15 mouse cellular contexts compared by ENCODE assay signal in genomic region chr7:82924092-82924491, GRCm38 (mm10). TPM values are rescaled to one million over a fixed set of nuclear protein-coding genes. Genes with fewer than 3 reads are reported as not detected.
DNase-seq lines count a peak whose midpoint lies in the region; ATAC-seq and TF ChIP-seq lines count a peak whose summit lies in the region.
"Had no signal": no experiment of that assay in that cellular context is flagged by ENCODE, and none has a peak within 500 bp of the region (broad histone marks: within the 10 kb centered on the region; RNA-seq: fewer than 3 reads in every experiment).

No protein-coding gene starts in this region.

- no peak for ATAC-seq in intestine, embryonic 14.5 days (replicated peaks; ENCODE audit: low FRiP score, low TSS enrichment, low read depth)
- no peak for ATAC-seq in intestine, postnatal 0 days
- no peak for ATAC-seq in activated CD4-positive, CD25-positive, alpha-beta regulatory T cell, adult 4 months
- ATAC-seq: hindbrain, postnatal 0 days had no signal

- no peaks in the 10 kb centered on the region for H3K9me3 ChIP-seq in intestine, embryonic 14.5 days (ENCODE audit: control insufficient read depth, low read length)
- no peaks in the 10 kb centered on the region for H3K9me3 ChIP-seq in intestine, postnatal 0 days (ENCODE audit: control insufficient read depth)
- H3K9me3 ChIP-seq: hindbrain, embryonic 10.5 days had no signal

- H3K36me3 ChIP-seq in intestine, embryonic 14.5 days (ENCODE audit: control insufficient read depth, insufficient read depth, low read length): no peaks in the 10 kb centered on the region
- no peaks in the 10 kb centered on the region for H3K36me3 ChIP-seq in intestine, postnatal 0 days (ENCODE audit: control insufficient read depth, insufficient read depth)
- no peaks in the 10 kb centered on the region for H3K36me3 ChIP-seq in testis, adult 2 months (ENCODE audit: control insufficient read depth, insufficient read depth, low read length)
- H3K36me3 ChIP-seq: hindbrain, embryonic 10.5 days had no signal

- TF ChIP-seq CTCF in intestine, postnatal 0 days (IDR thresholded peaks at IDR 0.05; ENCODE audit: low read depth): no peak
- TF ChIP-seq CTCF in testis, adult 2 months (IDR thresholded peaks at IDR 0.05; ENCODE audit: control insufficient read depth, insufficient read depth, insufficient replicate concordance, low read depth, low read length): no peak
- TF ChIP-seq CTCF in embryonic fibroblast, embryonic 13.5 days (IDR thresholded peaks at IDR 0.05; ENCODE audit: borderline replicate concordance, insufficient read depth, low read length): no peak

- H3K27me3 ChIP-seq in intestine, embryonic 14.5 days (replicated peaks; ENCODE audit: control insufficient read depth, insufficient read depth, low read length): no peaks in the 10 kb centered on the region
- no peaks in the 10 kb centered on the region for H3K27me3 ChIP-seq in intestine, postnatal 0 days (replicated peaks; ENCODE audit: control insufficient read depth, insufficient read depth, low read length)
- no peaks in the 10 kb centered on the region for H3K27me3 ChIP-seq in testis, adult 2 months (ENCODE audit: control insufficient read depth, insufficient read depth, low read length)

- TF ChIP-seq POLR2A in testis, adult 2 months (IDR thresholded peaks at IDR 0.05; ENCODE audit: control insufficient read depth, low read depth, low read length): no peak
- TF ChIP-seq POLR2A in embryonic fibroblast, embryonic 13.5 days (IDR thresholded peaks at IDR 0.05; ENCODE audit: low read depth, low read length): no peak

- H3K4me3 ChIP-seq in intestine, embryonic 14.5 days (ENCODE audit: low read depth, low read length): no peak overlapping the region
- no peak overlapping the region for H3K4me3 ChIP-seq in intestine, postnatal 0 days (ENCODE audit: low read depth, low read length)
- H3K4me3 ChIP-seq in testis, adult 2 months (ENCODE audit: control insufficient read depth, low read depth, low read length): peak overlapping the region; percentile 28; the same call in 1 of the 2 replicates
- H3K4me3 ChIP-seq in embryonic fibroblast, embryonic 13.5 days (ENCODE audit: insufficient read depth, low read length): no peak overlapping the region
- H3K4me3 ChIP-seq: hindbrain, embryonic 10.5 days had no signal

- no peak overlapping the region for H3K4me2 ChIP-seq in intestine, embryonic 14.5 days (ENCODE audit: low read length)
- no peak overlapping the region for H3K4me2 ChIP-seq in intestine, postnatal 0 days (replicated peaks; ENCODE audit: low read depth)

- peaks cover 7% of the 10 kb centered on the region for H3K4me1 ChIP-seq in intestine, embryonic 14.5 days (replicated peaks; ENCODE audit: control insufficient read depth, insufficient read depth, low read length)
- H3K4me1 ChIP-seq in intestine, postnatal 0 days (replicated peaks; ENCODE audit: control insufficient read depth, insufficient read depth, low read length): no peaks in the 10 kb centered on the region
- H3K4me1 ChIP-seq in testis, adult 2 months (ENCODE audit: control insufficient read depth, insufficient read depth, low read length): no peaks in the 10 kb centered on the region
- H3K4me1 ChIP-seq in embryonic fibroblast, embryonic 13.5 days (ENCODE audit: control insufficient read depth, insufficient read depth, low read length): peaks cover 7% of the 10 kb centered on the region
- H3K4me1 ChIP-seq: hindbrain, embryonic 10.5 days had no signal

- DNase-seq in intestine, embryonic 14.5 days (ENCODE audit: low spot score): no peak
- no peak for DNase-seq in testis, postnatal 14 days (ENCODE audit: low spot score)
- no peak for DNase-seq in cerebellum, adult 11-12 months
- DNase-seq: adrenal gland, postnatal 10 days; cerebellum, adult 9-11 months; kidney, adult 9 months; kidney, postnatal 25 days; liver; retina, postnatal 1 day had no signal

- peak overlapping the region; percentile 47; the same call in 1 of the 2 replicates for H3K27ac ChIP-seq in intestine, embryonic 14.5 days (ENCODE audit: low read depth)
- H3K27ac ChIP-seq in intestine, postnatal 0 days (ENCODE audit: low read depth, low read length): no peak overlapping the region
- H3K27ac ChIP-seq in testis, adult 2 months (ENCODE audit: control insufficient read depth, insufficient read depth, low read depth, low read length): no peak overlapping the region
- peak overlapping the region; percentile 56 for H3K27ac ChIP-seq in embryonic fibroblast, embryonic 13.5 days (ENCODE audit: insufficient read depth, low read length)
- H3K27ac ChIP-seq: hindbrain, embryonic 10.5 days; hindbrain, postnatal 0 days had no signal

- 52% methylated on average over 3 of the region's 3 CpGs for WGBS in intestine, embryonic 14.5 days
- WGBS in intestine, postnatal 0 days: 53% methylated on average over 3 of the region's 3 CpGs

- no peak overlapping the region for H3K9ac ChIP-seq in intestine, embryonic 14.5 days (ENCODE audit: low read length)
- no peak overlapping the region for H3K9ac ChIP-seq in intestine, postnatal 0 days (ENCODE audit: low read depth, low read length)

RNA-seq across cellular contexts. Expression of gene Mex3b, which starts 57.0 kb away (rescaled TPM):
- polyA plus RNA-seq in intestine, embryonic 14.5 days (2014; fragmentation: Nextera tagmentation; extraction: Ambion mirVana): 11.8 and 14.1 TPM in 2 replicates
- 2.3 and 2.8 TPM in 2 replicates for polyA plus RNA-seq in intestine, postnatal 0 days (2015; fragmentation: Nextera tagmentation; extraction: Ambion mirVana)
- 54.8 and 61.3 TPM in 2 replicates for polyA plus RNA-seq in testis, adult 2 months (2012; rRNA removed)
- 18.9 and 23.6 TPM in 2 replicates for polyA plus RNA-seq in embryonic fibroblast, embryonic 13.5 days (2011; ENCODE audit: insufficient read length, low read depth, missing spikeins)
- 1 to 10 TPM; 2.1 to 2.5 TPM for polyA plus RNA-seq in activated CD4-positive, CD25-positive, alpha-beta regulatory T cell, adult 4 months (2017; shearing (Covaris generic))

Comparison
In these comparisons a context has a peak if more than half of its experiments do, and no peak if none do; other contexts are left out.
1. H3K27ac ChIP-seq: peak in intestine, embryonic 14.5 days (single experiment) and embryonic fibroblast, embryonic 13.5 days (single experiment); none in intestine, postnatal 0 days (single experiment) and testis, adult 2 months (single experiment).